Mouse (Mus musculus): ENCODE data around the gene Clk1.

- no peak for TF ChIP-seq CTCF (IDR thresholded peaks at IDR 0.05; ENCODE audit: low read depth)
- TF ChIP-seq EP300 (optimal IDR thresholded peaks at IDR 0.05): no peak
These were observed 54.1 kb downstream of the Clk1 start for GRCm38 (mm10) chr1:58369716-58370115.
